Mouse (Mus musculus) kidney, postnatal 10 days (tissue): ENCODE results near the gene Scaf4.
A peak's percentile ranks its signal among the peaks of the same experiment; 100 is the strongest.
"Not testable (repeated sequence)": the region's sequence is repeated elsewhere in the genome, so short reads cannot be mapped to it uniquely, and the experiment has no call there.

Source experiments
- DNase-seq: peaks from one replicate; pipeline ENCODE4 v3.0.0; 2021; ENCODE audit warnings: mixed read lengths

The Scaf4 gene

GRCm38 (mm10) chr16:90233702-90234101 lies 50.6 kb downstream of the Scaf4 start:
- no peak for DNase-seq

- DNase-seq: no peak
These were observed 53.0 kb downstream of the Scaf4 start for GRCm38 (mm10) chr16:90231302-90231701.

- DNase-seq: no peak
These were observed 54.4 kb downstream of the Scaf4 start for GRCm38 (mm10) chr16:90229897-90230296.

GRCm38 (mm10) chr16:90221441-90222070 lies 62.7 kb downstream of the Scaf4 start:
- DNase-seq: no peak

GRCm38 (mm10) chr16:90220892-90221431 lies 63.3 kb downstream of the Scaf4 start:
- DNase-seq: no peak

GRCm38 (mm10) chr16:90220026-90220891 lies 64.0 kb downstream of the Scaf4 start, which contains the start of gene Sod1:
Gene Sod1 (plus strand): TSS chr16:90220754.
- peak; percentile 98 for DNase-seq

GRCm38 (mm10) chr16:90219445-90219844 lies 64.9 kb downstream of the Scaf4 start:
- not testable (repeated sequence) for DNase-seq

GRCm38 (mm10) chr16:90217926-90218325 lies 66.4 kb downstream of the Scaf4 start:
- DNase-seq: no peak

GRCm38 (mm10) chr16:90217356-90217755 lies 66.9 kb downstream of the Scaf4 start:
- peak; percentile 22 for DNase-seq

GRCm38 (mm10) chr16:90216414-90216813 lies 67.9 kb downstream of the Scaf4 start:
- no peak for DNase-seq

GRCm38 (mm10) chr16:90215879-90216278 lies 68.4 kb downstream of the Scaf4 start:
- not testable (repeated sequence) for DNase-seq

- DNase-seq: no peak
These were observed 69.4 kb downstream of the Scaf4 start for GRCm38 (mm10) chr16:90214731-90215565.

GRCm38 (mm10) chr16:90213477-90214339 lies 70.6 kb downstream of the Scaf4 start:
- DNase-seq: no peak

- no peak for DNase-seq
These were observed 72.5 kb downstream of the Scaf4 start for GRCm38 (mm10) chr16:90211767-90212166.

- no peak for DNase-seq
These were observed 73.6 kb downstream of the Scaf4 start for GRCm38 (mm10) chr16:90210717-90211116.

- DNase-seq: no peak
These were observed 75.3 kb downstream of the Scaf4 start for GRCm38 (mm10) chr16:90208996-90209395.

- DNase-seq: no peak
These were observed 79.4 kb downstream of the Scaf4 start for GRCm38 (mm10) chr16:90204868-90205267.

- no peak for DNase-seq
These were observed 80.9 kb downstream of the Scaf4 start for GRCm38 (mm10) chr16:90203226-90203962.

- no peak for DNase-seq
These were observed 82.2 kb downstream of the Scaf4 start for GRCm38 (mm10) chr16:90202140-90202539.

GRCm38 (mm10) chr16:90199174-90199573 lies 85.1 kb downstream of the Scaf4 start:
- DNase-seq: no peak

- DNase-seq: no peak
These were observed 85.7 kb downstream of the Scaf4 start for GRCm38 (mm10) chr16:90198626-90199025.
